Mouse (Mus musculus) neural tube, embryonic 14.5 days (tissue): Measurements from ENCODE around the gene Crot. TPM values are rescaled to one million over a fixed set of nuclear protein-coding genes. Genes with fewer than 3 reads are reported as not detected.
"Not testable (repeated sequence)": the region's sequence is repeated elsewhere in the genome, so short reads cannot be mapped to it uniquely, and the experiment has no call there.

Source experiments
- ATAC-seq: fragments of 200-750 bp; cut with Nextera tagmentation; 2 replicates; pipeline ENCODE4 v1.8.0; 2017; ENCODE audit warnings: low read depth, mild to moderate bottlenecking, moderate TSS enrichment, moderate library complexity
- H3K27ac ChIP-seq: fragments of 300-500 bp; sonication (generic); 2 replicates; pipeline ENCODE4 v1.5.1; 2014; ENCODE audit warnings: low read depth, mild to moderate bottlenecking, control low read depth, low read length, moderate library complexity, mixed read lengths
- H3K27me3 ChIP-seq: fragments of 300-500 bp; sonication (generic); 2 replicates; pipeline ENCODE4 v1.6.1; 2014; ENCODE audit warnings: low read length; ENCODE audit not compliant: control insufficient read depth, insufficient read depth
- H3K36me3 ChIP-seq: fragments of 300-500 bp; sonication (generic); 2 replicates; pipeline ENCODE4 v1.6.1; 2014; ENCODE audit warnings: low read length, mixed read lengths; ENCODE audit not compliant: control insufficient read depth, insufficient read depth
- H3K4me1 ChIP-seq: fragments of 300-500 bp; sonication (generic); 2 replicates; pipeline ENCODE4 v1.6.1; 2014; ENCODE audit warnings: low read length; ENCODE audit not compliant: control insufficient read depth, insufficient read depth
- H3K4me2 ChIP-seq: fragments of 300-500 bp; sonication (generic); 2 replicates; pipeline ENCODE4 v1.6.1; 2014; ENCODE audit warnings: mild to moderate bottlenecking, low read depth, low read length, control low read depth
- H3K4me3 ChIP-seq: fragments of 300-500 bp; sonication (generic); 2 replicates; pipeline ENCODE4 v1.5.1; 2014; ENCODE audit warnings: low read depth, low read length, control low read depth, mixed read lengths
- H3K9ac ChIP-seq: fragments of 300-500 bp; sonication (generic); replicated peaks from 2 replicates; pipeline ENCODE4 v1.6.1; 2014; ENCODE audit warnings: low read depth, mild to moderate bottlenecking, control low read depth, low read length, mixed read lengths
- H3K9me3 ChIP-seq: fragments of 300-500 bp; sonication (generic); 2 replicates; pipeline ENCODE4 v1.6.1; 2016; ENCODE audit warnings: low read length; ENCODE audit not compliant: control insufficient read depth
- WGBS: fragments of 180-500 bp; shearing (Covaris S2); extraction: QIAGEN DNeasy Blood & Tissue Kit; methylation state at CpG from one replicate; pipeline ENCODE4 v1.1.7; 2014; 5-methylcytosine and 5-hydroxymethylcytosine counted together
- polyA plus RNA-seq: library from polyadenylated mRNA; unstranded; fragments of >200 nt; fragmentation: Nextera tagmentation; extraction: Ambion mirVana; gene quantifications from 2 replicates; pipeline ENCODE4 v1.2.1, GENCODE M21; 2014

The Crot gene
- polyA plus RNA-seq, 1 experiment from 2014 or later: 23.7 TPM

DNA sequence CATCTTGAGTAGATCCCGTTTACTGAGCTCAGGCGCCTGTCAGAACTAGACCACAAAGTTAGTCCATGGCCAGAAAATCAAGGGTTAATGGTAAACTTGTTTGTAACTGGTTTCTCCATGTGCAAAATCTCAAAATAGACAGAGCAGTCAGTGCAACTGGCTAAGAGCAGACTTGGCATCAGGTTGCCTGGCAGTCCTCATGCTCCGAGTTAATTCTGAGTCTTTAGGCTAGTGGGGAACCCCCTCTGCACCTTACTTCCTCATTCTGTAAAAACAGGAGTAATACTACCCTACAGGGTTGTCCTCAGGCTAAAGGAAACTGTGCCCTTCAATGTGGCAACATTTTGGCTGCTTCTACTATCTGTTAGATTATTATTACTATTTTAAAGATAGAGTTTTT lies 53.3 kb downstream of the Crot start:
- Histone ChIP-seq H3K36me3 (no peaks in the 10 kb centered on the region), H3K4me2 (no peak overlapping the region), H3K4me1 (no peaks in the 10 kb centered on the region), H3K27ac (no peak overlapping the region), H3K9ac (no peak overlapping the region), H3K9me3 (no peaks in the 10 kb centered on the region), H3K27me3 (no peaks in the 10 kb centered on the region), H3K4me3 (no peak overlapping the region)
- ATAC-seq: no peak
- WGBS: 91% methylated on average over 3 of the region's 3 CpGs

GRCm38 (mm10) chr5:8941266-8941665 lies 55.9 kb downstream of the Crot start:
- not testable (repeated sequence) for ATAC-seq

DNA sequence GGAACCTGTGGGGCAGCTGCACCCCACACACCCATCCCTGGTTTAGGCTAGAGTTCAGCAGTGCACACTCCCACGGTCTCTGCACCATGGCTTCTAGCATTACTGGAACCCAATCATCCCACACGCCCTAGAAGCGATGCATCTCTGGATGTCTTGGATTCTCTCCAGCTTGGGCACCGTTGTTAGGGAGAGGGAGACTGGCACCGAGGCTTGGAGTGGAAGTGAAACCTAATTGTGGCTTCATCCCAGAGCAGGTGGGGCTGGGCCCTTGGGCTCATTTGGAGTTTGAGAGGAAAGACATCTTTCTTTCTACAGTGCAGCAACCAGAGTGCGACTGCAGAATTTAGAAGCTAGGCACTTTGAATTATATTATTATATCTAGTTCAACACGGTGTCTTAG lies 59.2 kb downstream of the Crot start:
- H3K4me1 ChIP-seq: no peaks in the 10 kb centered on the region
- WGBS: 87% methylated on average over 7 of the region's 7 CpGs
- no peaks in the 10 kb centered on the region for H3K27me3 ChIP-seq
- H3K27ac ChIP-seq: no peak overlapping the region
- no peaks in the 10 kb centered on the region for H3K9me3 ChIP-seq
- no peak overlapping the region for H3K9ac ChIP-seq
- ATAC-seq: no peak
- no peaks in the 10 kb centered on the region for H3K36me3 ChIP-seq
- no peak overlapping the region for H3K4me2 ChIP-seq
- H3K4me3 ChIP-seq: no peak overlapping the region

More at GRCm38 (mm10) chr5:8941266-8941665, 55.9 kb downstream of the Crot start:
- not testable (repeated sequence) for H3K9ac ChIP-seq, H3K4me3 ChIP-seq, H3K27ac ChIP-seq, H3K36me3 ChIP-seq, H3K4me2 ChIP-seq, H3K27me3 ChIP-seq, H3K4me1 ChIP-seq, H3K9me3 ChIP-seq
- WGBS: no CpG with 5 or more reads among the region's 1 CpGs

- no peaks in the 10 kb centered on the region for H3K9me3 ChIP-seq
- no peak overlapping the region for H3K9ac ChIP-seq
- H3K4me1 ChIP-seq: no peaks in the 10 kb centered on the region
- H3K36me3 ChIP-seq: no peaks in the 10 kb centered on the region
- ATAC-seq: no peak
- H3K27ac ChIP-seq: no peak overlapping the region
- no peaks in the 10 kb centered on the region for H3K27me3 ChIP-seq
- 83% methylated on average over 9 of the region's 9 CpGs for WGBS
- no peak overlapping the region for H3K4me3 ChIP-seq
- H3K4me2 ChIP-seq: no peak overlapping the region
These were observed 68.7 kb downstream of the Crot start for GRCm38 (mm10) chr5:8928440-8928839.

GRCm38 (mm10) chr5:8917069-8917468 lies 80.1 kb downstream of the Crot start:
- no peak for ATAC-seq
- Histone ChIP-seq H3K4me3 (no peak overlapping the region), H3K27ac (no peak overlapping the region), H3K9ac (no peak overlapping the region), H3K27me3 (no peaks in the 10 kb centered on the region), H3K9me3 (no peaks in the 10 kb centered on the region), H3K36me3 (no peaks in the 10 kb centered on the region), H3K4me2 (no peak overlapping the region), H3K4me1 (no peaks in the 10 kb centered on the region)
- WGBS: 84% methylated on average over 6 of the region's 6 CpGs

- H3K9me3 ChIP-seq: no peaks in the 10 kb centered on the region
- ATAC-seq: no peak
- WGBS: 83% methylated on average over 2 of the region's 2 CpGs
- H3K27me3 ChIP-seq: no peaks in the 10 kb centered on the region
- H3K36me3 ChIP-seq: no peaks in the 10 kb centered on the region
- no peak overlapping the region for H3K4me2 ChIP-seq
- no peaks in the 10 kb centered on the region for H3K4me1 ChIP-seq
- no peak overlapping the region for H3K27ac ChIP-seq
- no peak overlapping the region for H3K9ac ChIP-seq
- H3K4me3 ChIP-seq: no peak overlapping the region
These were observed 80.7 kb downstream of the Crot start for GRCm38 (mm10) chr5:8916400-8916799.

Other genes starting within 250 kb of the Crot start
- 0.51 and 1.0 TPM in 2 replicates for gene Abcb1b, start 199.2 kb downstream of the Crot start, polyA plus RNA-seq
- gene Abcb4, start 103.6 kb downstream of the Crot start, polyA plus RNA-seq: 0.85 and 0.96 TPM in 2 replicates
- 15.3 and 15.7 TPM in 2 replicates for gene Tmem243, start 103.3 kb upstream of the Crot start, polyA plus RNA-seq
- 68.6 and 77.9 TPM in 2 replicates for gene Dmtf1, start 164.5 kb upstream of the Crot start, polyA plus RNA-seq